Mouse (Mus musculus) left cerebral cortex, adult 8-10 months (tissue): ENCODE results near the gene Cwf19l2. TPM values are rescaled to one million over a fixed set of nuclear protein-coding genes. Genes with fewer than 3 reads are reported as not detected.
"Not testable (repeated sequence)": the region's sequence is repeated elsewhere in the genome, so short reads cannot be mapped to it uniquely, and the experiment has no call there.

Experiments used
- DNase-seq, 2 experiments: peaks; one replicate each; pipeline ENCODE4 v3.0.0; 2022; ENCODE audit warnings: low spot score in 2 of 2
- total RNA-seq, 4 experiments: library from RNA; stranded (reverse); gene quantifications; 2 replicates each; pipeline ENCODE4 v1.2.4; 2022

Gene Cwf19l2
- 10 to 100 TPM; 19.4 to 22.1 (median 20.8) TPM for total RNA-seq

- peak; percentile 55 to 83 for DNase-seq
Measured at GRCm38 (mm10) chr9:3403251-3404208, at the start of gene Cwf19l2. Gene Cwf19l2 (plus strand): TSS chr9:3403592.

DNA sequence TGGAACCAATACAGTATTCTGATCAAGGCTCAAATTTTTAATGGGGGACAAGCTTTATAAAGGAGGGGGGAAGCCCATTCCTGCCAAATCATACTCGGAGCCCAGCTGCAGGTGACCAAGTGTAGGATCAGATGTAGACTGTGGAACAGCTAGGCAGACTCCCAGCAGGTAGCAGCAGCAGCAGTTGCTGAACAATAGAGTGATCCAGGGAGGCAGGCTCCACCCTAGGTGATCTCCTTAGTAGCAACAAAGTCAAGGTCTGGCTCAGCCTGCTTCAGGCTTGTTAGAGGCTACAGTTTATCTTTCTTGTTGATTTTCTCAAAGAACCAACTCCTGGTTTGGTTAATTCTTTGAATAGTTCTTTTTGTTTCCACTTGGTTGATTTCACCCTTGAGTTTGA, 27.1 kb upstream of the Cwf19l2 start:
- not testable (repeated sequence) for DNase-seq

- DNase-seq: peak in 1 of 2 experiments; percentile 28
Measured at GRCm38 (mm10) chr9:3404372-3404771, 980 bp downstream of the Cwf19l2 start.

DNA sequence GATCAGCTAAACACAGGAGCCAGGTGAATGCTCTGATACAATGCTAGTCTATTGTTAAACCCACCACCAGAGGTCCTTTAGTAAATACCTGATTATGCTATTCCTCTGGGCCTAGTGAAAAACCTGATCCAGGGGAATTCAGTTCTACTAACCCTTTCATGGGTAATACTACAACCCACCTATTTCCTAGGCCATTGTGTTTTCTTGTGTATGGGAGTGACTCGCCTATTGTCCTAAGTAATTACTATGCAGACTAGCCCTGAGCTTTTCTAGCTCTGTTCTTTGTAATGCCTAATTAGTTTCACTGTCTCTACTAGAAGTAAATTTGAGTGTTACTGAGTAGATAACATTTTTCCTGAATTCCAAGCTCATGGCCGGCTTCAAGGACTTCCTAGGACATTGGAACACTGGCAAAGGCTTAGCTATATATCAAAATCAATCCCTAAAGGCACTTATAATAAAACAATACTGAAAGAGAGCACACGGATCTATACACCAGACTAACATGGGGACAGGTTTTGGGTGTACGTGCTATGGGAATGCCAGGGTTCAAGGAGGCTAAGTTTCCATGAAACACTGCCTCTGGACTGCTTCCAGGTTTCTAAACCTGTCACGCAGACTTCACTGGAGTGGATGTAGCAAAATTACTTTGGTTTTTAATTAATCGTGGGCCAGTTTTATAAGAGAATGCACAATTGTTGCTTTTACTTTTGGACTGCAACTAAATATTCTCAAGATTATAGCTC, 36.3 kb downstream of the Cwf19l2 start:
- DNase-seq: not testable (repeated sequence)

GRCm38 (mm10) chr9:3471897-3472296, 68.5 kb downstream of the Cwf19l2 start:
- DNase-seq: no peak

DNA sequence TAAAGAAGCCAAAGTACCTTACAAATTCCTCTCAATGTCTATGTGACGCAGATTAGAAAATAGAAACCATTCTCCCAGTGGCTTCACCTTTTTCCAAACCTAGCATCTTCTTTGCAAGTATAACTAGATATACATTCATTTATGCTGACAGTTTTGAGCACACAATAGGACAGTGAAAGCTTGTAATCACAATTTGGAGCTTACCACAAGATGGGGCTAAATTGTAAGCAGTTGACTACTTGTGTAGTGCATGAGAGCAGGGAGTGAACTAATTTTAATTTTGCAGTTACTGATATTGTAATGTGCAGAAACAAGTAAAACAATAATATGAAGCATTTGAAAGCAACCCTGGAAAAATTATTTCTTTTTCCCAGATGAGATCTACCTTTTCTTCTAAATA, 115.3 kb downstream of the Cwf19l2 start:
- no peak for DNase-seq

DNA sequence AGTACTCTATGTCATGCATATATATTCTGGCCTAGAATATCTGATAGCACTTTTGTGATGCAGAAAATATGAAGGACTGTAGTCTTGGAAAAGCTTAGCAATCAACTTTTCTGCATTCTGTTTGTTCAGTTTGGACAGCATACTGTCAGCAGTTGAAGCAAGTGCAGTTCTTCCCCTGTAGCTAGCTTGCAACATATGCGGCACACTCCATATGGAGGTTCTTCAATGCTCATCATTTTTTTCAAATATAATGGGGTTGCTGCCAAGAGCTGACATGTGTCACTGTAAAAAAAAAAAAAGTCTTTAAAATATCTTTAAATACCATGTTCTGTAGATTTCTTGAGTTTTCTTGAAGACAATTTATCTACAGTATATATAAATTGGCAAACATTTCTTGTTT, 115.8 kb downstream of the Cwf19l2 start:
- no peak for DNase-seq

GRCm38 (mm10) chr9:3521031-3521430, 117.6 kb downstream of the Cwf19l2 start:
- DNase-seq: no peak

Other genes starting within 250 kb of the Cwf19l2 start
- gene Alkbh8, start 68.5 kb upstream of the Cwf19l2 start, total RNA-seq: 10 to 100 TPM; 34.6 to 42.4 (median 42.1) TPM
- 10 to 100 TPM; 73.0 to 92.5 (median 83.5) TPM for gene Gucy1a2, start 129.2 kb downstream of the Cwf19l2 start, total RNA-seq